Mouse (Mus musculus) heart, postnatal 0 days (tissue): Measurements from ENCODE around the gene Egflam.

Experiments used
- CTCF ChIP-seq: IDR thresholded peaks from 2 replicates; pipeline ENCODE4 v1.5.1; 2016; ENCODE audit warnings: antibody characterized with exemption, control low read depth, low read depth
- EP300 ChIP-seq: IDR thresholded peaks from 2 replicates; pipeline ENCODE4 v1.6.1; 2016; ENCODE audit warnings: antibody characterized with exemption, low read depth

GRCm38 (mm10) chr15:7383349-7383748 is 14.8 kb downstream of the Egflam start:
- TF ChIP-seq CTCF (no peak), EP300 (no peak)
